Mouse (Mus musculus) CH12F3 (cell line): Measurements from ENCODE around the gene Nmrk2.

Source experiments
- in situ Hi-C: fragments of 300-500 bp; cut with MboI; formaldehyde crosslinking; loops from 2 replicates; pipeline ENCODE4 v1.14.3; 2020; ENCODE audit warnings: low sequenced_read_pairs

Gene Nmrk2

DNA sequence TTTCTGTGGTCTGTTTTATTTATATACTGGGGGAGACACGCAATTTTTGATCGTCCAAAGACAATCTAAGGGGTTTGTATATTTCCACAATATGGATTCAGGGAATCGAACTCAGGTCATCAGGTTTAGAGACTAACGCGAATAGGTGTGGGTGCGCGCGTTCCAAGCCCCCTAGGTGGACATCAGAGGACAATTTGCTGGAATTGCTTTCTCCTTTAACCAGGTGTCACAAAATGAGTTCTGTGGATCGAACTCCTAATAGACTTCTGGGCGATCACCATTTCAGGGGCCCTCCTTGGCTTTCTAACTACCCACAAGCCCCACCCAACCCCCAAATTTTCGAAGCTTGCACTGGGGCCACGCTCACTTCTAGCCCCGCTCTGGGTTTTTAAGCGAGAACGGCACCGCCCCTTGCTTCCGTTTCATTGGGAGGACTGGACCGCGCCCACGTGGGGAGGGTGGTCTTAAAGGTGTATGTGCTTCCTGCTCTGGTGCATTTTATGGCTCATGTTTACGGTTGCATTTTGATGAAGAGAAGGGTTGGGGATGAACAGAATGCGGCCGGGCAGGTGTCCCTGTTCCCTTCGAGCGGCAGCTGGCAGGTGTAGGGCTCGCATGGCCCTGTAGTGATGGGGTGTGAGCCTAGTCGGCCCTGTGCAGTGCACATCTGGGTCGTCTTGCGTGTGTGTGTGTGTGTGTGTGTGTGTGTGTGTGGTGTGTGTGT lies 33.2 kb downstream of the Nmrk2 start:
- in situ Hi-C loops, result no loop called here

DNA sequence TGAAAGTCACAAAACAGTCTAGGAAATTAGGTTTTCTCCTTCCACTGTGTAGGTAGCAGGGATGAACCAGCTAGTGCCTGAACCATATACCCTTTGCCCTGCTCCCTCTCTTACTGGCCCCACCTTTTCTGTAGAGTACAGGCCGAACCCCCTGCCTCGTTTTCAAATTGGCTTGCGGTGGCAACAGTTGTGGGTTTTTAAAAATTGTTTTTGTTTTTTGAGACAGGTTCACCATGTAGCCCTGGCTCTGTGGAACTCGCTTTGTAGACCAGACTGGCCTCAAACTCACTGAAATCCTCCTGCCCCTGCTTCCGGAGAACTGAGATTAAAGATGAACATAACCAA lies 33.8 kb downstream of the Nmrk2 start:
- in situ Hi-C loops, result no loop called here

DNA sequence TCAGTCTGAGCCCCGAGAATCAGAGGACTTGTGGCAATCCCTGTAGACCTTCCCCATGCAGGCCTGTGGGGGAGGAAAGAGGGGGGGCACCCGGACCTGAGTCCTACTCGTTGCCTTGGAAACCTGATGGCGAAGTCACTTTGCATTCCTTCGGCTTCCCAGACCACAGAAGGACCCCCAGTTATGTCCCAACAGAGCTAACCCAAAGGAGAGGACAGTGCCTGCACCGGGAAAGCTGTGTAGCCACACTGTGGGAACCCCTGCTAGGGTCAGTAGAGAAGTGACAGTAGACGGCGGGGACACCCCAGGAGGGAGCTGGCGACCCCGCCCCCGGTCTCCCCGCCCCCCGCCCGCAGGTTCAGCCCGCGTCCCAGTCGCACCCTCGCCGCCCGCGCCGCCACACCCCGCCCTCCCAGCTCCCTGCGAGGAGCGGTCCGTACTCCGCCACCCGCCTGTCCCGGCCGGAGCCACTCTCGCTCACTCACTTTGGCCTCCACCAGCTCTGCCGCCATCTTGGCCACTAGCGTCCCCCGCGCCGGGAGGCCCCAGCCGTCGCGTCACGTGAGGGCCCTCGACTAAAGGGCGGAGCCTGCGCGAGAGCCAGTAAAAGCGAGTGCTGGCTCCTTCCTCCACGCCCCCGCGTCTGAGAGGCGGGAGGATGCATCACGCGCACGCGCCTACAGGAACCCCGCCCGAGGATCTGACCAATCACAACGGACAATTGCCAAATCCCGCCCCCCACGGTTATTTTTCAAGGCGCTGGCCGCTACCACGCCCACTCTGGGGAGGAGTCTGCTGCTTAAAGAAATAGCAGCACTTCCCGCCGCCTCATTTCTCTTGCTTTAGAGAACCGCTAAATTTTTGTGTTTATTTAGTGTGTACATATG lies 34.4 kb downstream of the Nmrk2 start, which contains the start of gene Pias4:
Pias4 (minus strand) TSS at position 724 of the 887 bp plus-strand sequence.
- in situ Hi-C loops, result no loop called here

DNA sequence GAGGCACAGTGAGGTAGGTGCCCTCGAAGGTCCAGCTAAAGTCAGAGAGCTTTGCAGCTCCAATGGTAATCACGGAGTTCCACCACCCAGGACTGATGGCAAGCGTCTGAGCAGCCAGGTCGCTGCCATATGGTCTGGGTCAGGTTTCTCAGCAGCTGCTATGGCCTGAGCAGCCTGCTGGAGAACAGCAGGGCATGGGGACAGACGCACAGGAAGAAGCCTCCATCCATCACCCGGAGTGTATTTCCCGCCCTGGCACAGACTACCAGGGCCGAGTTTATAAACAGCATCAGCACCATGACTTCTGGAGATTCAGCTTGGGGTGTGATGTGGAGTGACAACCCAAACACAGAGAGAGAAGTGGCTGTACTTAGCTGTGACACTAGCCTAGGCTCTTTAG lies 36.7 kb downstream of the Nmrk2 start:
- in situ Hi-C loops, result no loop called here

DNA sequence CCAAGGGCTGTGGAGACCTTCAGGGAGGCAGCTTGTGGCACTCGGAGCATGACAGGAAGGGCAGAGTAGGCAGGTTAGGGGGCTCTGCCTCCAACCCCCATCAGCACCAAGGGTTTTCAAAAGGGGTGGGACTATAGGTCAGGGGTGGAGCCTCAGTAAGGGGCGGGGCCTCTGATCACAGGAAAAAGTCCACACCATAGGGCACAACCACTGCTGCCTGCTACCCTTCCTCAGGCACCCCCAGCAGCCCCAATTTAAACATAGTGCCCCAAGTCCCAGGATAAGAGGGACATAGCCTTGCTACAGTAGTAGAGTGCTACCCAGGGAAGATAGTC lies 39.6 kb downstream of the Nmrk2 start:
- in situ Hi-C loops, result no loop called here

DNA sequence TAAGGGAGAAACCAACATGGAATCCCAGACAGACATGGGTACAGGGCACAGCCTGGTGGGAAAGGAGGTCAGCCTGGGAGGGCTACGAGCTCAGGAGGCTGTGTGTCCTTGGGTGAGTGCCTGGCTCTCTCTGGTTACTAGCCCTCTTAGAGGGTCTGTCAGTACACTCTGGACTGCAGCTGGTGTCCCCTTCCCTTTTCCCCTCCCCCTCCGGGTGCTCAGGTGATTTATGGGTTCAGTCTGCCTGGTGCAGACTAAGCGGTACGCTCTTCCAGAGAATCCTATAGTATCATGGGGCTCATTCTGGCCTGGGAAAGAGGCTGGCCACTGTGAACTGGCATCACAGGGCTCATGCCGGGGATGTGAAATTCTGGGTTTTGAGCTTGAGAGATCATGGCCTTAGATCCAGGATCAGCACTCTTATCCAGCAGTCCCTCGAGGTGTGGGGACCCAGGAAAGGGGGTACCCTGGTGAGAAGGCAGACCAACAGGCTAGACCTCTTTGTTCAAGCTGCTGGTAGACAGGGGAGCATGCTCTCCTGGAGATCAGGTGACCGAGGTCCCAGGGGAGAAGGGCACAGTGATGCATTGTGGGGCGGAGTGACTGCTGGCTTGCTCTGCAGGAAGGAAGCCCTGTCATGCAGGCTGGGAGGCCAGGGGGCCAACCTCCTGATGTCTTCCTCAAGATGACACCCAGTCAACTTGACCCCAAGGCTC lies 40.1 kb downstream of the Nmrk2 start:
- in situ Hi-C loops, result no loop called here

DNA sequence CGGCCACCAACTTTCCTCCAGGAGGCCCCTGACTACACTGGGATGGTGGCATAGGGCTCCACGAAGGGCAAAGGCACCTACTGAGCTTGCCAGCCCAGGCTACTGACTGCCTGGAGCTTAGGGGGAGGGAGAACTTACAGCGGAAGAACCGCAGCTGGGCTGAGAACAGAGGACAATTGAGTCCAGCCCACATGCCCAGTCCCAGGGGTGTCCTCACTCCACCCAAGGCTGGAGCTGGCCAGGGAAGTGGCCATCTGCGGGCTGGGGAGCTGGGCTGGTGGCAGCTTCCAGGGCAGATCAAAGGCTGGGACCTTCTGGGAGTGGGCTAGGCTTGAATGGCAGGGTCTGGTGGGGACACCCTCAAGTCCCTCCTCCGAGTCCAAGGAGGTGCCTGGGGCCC lies 47.1 kb downstream of the Nmrk2 start:
- in situ Hi-C loops, result no loop called here

DNA sequence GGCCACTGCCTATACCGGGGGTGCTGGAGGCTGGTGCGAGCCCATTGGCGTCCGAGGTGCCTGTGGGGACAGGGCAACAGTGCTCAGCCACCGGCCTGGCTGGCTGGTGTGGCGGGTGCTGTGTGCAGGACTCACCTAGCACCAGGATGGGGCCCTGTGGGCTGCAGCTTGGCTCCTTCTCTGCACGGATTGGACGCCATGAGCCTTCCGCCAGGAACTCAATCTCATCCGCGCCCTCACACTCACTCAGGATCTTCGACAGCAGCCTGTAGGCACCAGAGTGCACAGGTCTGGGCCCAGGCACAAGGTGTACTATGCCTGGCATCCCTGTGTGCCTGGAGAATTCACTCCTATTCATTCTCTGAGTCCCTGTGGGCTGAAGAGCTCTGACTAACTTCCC lies 47.5 kb downstream of the Nmrk2 start:
- in situ Hi-C loops, result no loop called here

DNA sequence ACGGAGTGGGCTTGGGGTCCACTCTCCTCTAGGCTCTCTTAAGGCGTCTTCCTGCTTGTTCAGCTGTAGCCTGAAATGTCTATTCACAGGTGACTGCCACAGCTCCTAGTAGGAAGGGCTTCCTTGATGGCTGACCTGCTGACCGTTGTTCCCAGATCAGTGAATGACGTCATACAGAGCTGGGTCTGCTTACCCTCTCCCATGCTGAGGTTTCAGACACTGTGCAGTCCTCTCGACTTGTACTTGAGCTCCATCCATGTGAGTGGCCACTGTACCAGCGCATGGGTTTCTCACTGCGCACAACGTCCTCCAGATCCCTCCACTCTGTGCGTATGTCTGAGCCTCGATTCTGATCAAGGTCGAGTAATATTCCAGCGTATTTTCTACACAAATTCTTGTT lies 49.2 kb downstream of the Nmrk2 start:
- in situ Hi-C loops, result no loop called here

DNA sequence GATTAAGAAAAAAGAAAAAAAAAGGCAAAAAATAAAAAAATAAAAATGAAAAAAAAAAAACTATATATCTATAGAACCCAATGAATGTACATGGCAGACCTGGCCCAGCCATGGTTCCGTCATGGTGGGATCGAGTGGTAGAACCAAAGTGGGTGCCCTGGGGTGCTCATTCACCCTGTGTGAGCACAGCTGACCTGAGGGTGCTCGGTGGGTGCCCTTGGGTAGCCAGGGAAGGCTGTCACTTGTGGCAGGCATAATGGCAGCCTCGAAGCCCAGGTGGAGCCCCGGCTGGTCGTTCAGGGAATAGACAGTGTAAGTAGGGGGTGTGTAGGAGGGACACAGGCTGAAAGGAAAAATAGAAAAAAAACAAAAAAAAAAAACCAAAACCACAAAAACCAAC lies 50.6 kb downstream of the Nmrk2 start:
- in situ Hi-C loops, result no loop called here
